Mouse (Mus musculus) testis, adult 2 months (tissue): ENCODE results near the gene 1810010D01Rik. TPM values are rescaled to one million over a fixed set of nuclear protein-coding genes. Genes with fewer than 3 reads are reported as not detected.

Experiments used
- H3K27ac ChIP-seq: fragments of 200-500 bp; 2 replicates; pipeline ENCODE4 v1.5.1; 2012; ENCODE audit warnings: low read depth, low read length; ENCODE audit not compliant: control insufficient read depth, insufficient read depth
- H3K27me3 ChIP-seq: fragments of 200-500 bp; 2 replicates; pipeline ENCODE4 v1.6.1; 2012; ENCODE audit warnings: mild to moderate bottlenecking, low read length, moderate library complexity; ENCODE audit not compliant: control insufficient read depth, insufficient read depth
- H3K36me3 ChIP-seq: fragments of 200-500 bp; 2 replicates; pipeline ENCODE4 v1.6.1; 2012; ENCODE audit warnings: mild to moderate bottlenecking, low read length; ENCODE audit not compliant: control insufficient read depth, insufficient read depth
- H3K4me1 ChIP-seq: fragments of 200-500 bp; 2 replicates; pipeline ENCODE4 v1.6.1; 2012; ENCODE audit warnings: low read length; ENCODE audit not compliant: control insufficient read depth, insufficient read depth
- H3K4me3 ChIP-seq: fragments of 200-500 bp; 2 replicates; pipeline ENCODE4 v1.5.1; 2012; ENCODE audit warnings: low read depth, mild to moderate bottlenecking, low read length, moderate library complexity, mixed read lengths; ENCODE audit not compliant: control insufficient read depth
- CTCF ChIP-seq: fragments of 200-500 bp; IDR thresholded peaks from 2 replicates; pipeline ENCODE4 v1.5.1; 2012; ENCODE audit warnings: low read depth, mild to moderate bottlenecking, inconsistent platforms, low read length, moderate library complexity; ENCODE audit not compliant: control insufficient read depth, insufficient read depth, insufficient replicate concordance
- POLR2A ChIP-seq: fragments of 200-500 bp; IDR thresholded peaks from 2 replicates; pipeline ENCODE4 v1.6.1; 2012; ENCODE audit warnings: low read depth, mild to moderate bottlenecking, inconsistent platforms, low read length, moderate library complexity; ENCODE audit not compliant: control insufficient read depth
- polyA plus RNA-seq: library from polyadenylated mRNA; depleted of rRNA; stranded (reverse); fragments of >200 nt; gene quantifications from 2 replicates; pipeline ENCODE4 v1.2.3, GENCODE M21; 2012

The 1810010D01Rik gene
- polyA plus RNA-seq, 1 experiment = 0.40 TPM

DNA sequence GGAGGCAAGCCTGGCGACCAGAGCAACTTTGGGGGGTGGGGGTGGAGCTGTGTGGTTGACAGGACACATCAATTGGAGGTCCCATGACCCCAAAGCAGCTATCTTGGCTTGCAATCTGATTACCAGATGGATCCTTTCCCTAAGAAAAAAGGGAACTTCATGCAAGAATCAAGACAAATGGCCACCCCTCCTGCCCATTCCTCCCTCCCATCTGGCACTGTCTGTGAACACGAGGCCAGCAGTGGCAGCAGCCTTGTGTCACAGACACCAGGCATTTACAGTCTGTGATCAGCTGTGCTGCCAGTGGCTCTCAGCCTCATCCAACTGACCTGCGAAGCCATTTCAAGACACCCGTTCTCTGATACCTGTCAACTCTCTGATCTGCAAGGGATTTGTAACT is 25.5 kb downstream of the 1810010D01Rik start:
- Histone ChIP-seq H3K27ac (no peak overlapping the region), H3K4me1 (no peaks in the 10 kb centered on the region)
- TF ChIP-seq POLR2A = no peak
- TF ChIP-seq CTCF = no peak

DNA sequence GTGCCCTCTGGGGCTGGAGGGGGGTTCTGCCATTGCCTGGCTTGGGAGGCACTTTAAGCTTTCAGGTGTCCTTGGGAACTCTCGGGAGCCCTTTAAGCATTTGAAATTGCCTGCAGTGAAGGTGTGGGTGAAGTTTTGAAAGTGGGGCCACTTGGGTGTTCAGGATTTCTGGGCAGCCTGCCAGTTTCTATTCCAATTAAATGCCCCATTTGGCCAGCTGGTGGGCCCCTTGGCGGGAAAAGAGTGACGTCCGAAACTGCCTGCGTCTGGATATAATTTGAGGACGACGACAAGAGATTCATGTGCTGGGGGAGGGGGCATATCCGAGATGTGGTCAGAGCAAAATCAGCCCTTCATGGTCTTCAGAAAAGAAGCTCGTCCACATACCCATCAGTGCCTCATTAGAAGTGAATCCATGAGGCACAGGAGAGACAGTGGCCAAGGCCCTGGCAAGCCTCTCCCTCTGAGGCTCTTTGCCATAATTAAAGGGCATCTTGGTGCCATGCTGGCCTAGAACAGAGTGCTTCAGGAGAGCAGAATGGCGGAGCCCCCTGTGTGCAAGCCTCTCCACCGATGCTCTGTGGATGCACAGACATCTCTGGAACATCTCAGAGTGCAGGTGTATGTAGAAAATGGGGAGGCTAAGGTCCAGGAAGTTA is 26.4 kb downstream of the 1810010D01Rik start:
- Histone ChIP-seq H3K4me3 (no peak overlapping the region), H3K27ac (no peak overlapping the region), H3K27me3 (no peaks in the 10 kb centered on the region), H3K36me3 (no peaks in the 10 kb centered on the region), H3K4me1 (no peaks in the 10 kb centered on the region)
- TF ChIP-seq POLR2A = no peak
- no peak for TF ChIP-seq CTCF

More for the DNA sequence above, 25.5 kb downstream of the 1810010D01Rik start:
- Histone ChIP-seq H3K36me3 (no peaks in the 10 kb centered on the region), H3K27me3 (no peaks in the 10 kb centered on the region), H3K4me3 (no peak overlapping the region)

DNA sequence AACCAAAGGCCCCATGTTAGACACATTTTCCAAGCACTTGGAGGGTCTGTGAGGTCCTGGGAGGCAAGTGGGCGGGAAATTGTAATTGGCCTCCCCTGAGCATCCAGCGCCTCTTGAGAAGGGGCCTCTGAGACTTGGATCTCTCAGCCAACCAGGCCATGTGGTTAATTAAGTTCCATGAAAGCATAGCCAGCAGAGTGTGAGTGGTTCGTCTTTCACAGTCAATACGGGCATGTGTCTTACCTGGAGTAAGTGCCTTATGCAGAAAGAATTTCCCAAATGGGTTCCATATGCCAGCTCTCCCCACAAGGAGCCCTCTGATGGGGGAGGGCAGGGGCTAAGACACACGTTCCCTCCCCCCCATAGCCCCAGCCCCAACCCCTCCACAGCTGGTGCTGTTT is 28.2 kb downstream of the 1810010D01Rik start:
- TF ChIP-seq POLR2A = no peak
- no peak for TF ChIP-seq CTCF
- no peak overlapping the region for H3K27ac ChIP-seq
- no peaks in the 10 kb centered on the region for H3K27me3 ChIP-seq
- no peaks in the 10 kb centered on the region for H3K4me1 ChIP-seq
- H3K4me3 ChIP-seq = no peak overlapping the region
- H3K36me3 ChIP-seq = no peaks in the 10 kb centered on the region

DNA sequence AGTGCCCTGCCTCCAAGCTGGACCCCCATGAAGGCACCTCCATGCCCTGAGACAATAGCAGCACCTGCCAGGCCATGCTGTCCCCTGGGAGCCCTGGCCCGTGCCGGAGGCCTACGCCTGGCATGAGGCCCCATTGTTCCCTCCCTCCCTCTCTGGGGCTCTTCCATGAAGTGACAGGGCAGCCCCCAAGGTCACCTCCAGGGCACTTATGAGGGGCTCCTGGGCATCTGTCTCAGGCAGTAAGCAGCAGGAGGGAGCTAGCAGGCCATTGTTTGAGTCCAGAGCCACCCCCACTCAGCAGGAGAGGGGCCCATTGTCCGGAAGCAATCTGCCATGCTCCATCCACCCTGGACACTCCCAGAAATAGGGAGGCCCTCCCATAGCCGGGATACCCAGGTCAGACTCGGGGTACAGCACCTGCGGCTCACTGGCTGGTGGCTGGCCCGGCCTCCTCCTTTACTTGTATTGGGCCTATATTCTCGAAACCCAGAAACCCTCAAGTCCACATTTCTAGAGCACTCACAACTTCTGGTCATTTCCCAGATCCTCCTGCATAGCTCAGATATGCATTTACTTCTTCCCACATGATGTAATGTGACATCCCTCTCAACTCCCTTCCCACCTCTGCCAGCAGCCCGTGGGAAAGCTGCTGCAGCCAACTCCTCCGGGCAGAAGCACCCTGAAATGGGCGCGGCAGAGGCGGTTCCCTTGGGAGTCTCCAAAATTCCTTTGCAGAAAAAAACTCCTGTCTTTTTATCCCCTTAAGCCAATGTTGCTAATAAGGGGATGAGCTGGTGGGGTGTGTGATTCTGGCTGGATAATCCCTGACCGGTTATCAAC is 30.9 kb downstream of the 1810010D01Rik start:
- no peak for TF ChIP-seq CTCF
- no peak for TF ChIP-seq POLR2A
- Histone ChIP-seq H3K4me1 (no peaks in the 10 kb centered on the region), H3K27me3 (no peaks in the 10 kb centered on the region), H3K27ac (no peak overlapping the region), H3K4me3 (no peak overlapping the region), H3K36me3 (no peaks in the 10 kb centered on the region)

DNA sequence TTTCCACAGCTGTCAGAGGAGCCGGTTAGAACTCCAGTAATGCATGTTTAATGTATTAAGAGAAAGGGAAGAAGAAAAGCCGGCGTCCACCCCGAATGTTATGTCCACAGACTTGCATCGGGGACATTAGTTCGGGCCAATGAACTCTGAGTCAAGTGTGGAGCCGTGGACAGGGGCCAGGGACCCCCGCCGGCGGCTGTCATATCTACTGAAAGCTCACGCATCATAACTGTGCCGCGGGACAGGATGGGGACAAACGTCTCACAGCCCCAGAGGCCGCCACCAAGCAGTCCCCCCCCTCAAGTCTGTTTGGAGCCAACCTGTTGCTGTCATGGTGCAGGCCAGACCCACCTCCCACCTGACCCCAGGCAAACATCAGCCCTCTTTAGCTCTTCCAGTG is 34.4 kb downstream of the 1810010D01Rik start:
- no peaks in the 10 kb centered on the region for H3K4me1 ChIP-seq
- no peaks in the 10 kb centered on the region for H3K36me3 ChIP-seq
- no peak overlapping the region for H3K27ac ChIP-seq
- H3K27me3 ChIP-seq = no peaks in the 10 kb centered on the region
- TF ChIP-seq POLR2A (no peak), CTCF (no peak)
- H3K4me3 ChIP-seq = no peak overlapping the region

DNA sequence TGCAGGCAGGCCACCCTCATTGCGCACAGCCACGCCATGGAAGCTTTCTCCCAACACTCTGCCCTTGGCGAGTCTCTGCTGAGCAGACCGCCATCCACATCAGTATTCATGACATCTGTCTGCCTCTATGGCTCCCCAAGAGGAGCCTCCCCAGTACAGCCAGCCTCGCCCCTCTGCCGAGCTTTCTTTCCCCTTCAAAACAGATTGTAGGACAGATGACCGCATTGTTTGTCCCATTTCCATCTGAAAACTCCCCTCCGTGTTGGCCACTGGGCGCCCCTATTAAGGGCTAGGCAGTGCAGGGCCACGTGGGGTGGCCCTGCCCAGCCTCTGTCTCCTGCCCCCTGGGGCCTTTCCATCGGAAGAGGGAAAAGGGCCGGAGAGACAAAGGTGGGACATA is 34.8 kb downstream of the 1810010D01Rik start:
- Histone ChIP-seq H3K4me1 (no peaks in the 10 kb centered on the region; the same call in 1 of the 2 replicates), H3K36me3 (no peaks in the 10 kb centered on the region), H3K27ac (no peak overlapping the region), H3K4me3 (no peak overlapping the region), H3K27me3 (no peaks in the 10 kb centered on the region)
- TF ChIP-seq CTCF (no peak), POLR2A (no peak)

DNA sequence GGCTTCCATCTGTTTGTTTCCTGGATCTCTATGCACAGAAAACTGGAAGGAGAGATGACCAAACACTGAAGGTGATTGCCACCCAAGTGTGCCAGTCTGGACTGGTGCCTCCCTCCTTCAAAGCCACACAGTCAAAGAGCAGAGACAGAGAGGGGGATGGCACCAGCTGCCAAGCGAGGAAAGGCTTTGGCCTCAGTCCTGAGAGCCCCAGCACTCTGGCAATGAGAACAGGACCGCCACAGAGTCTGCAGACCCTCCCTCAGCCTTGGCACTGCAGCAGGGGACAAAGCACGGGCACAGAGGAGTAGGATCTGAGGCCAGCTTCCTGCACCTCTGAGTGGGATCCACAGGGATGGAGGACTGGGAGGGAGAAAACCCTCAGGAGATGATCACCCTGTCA is 38.2 kb downstream of the 1810010D01Rik start:
- TF ChIP-seq CTCF = no peak
- no peaks in the 10 kb centered on the region for H3K27me3 ChIP-seq
- H3K4me1 ChIP-seq = no peaks in the 10 kb centered on the region; the same call in 1 of the 2 replicates
- no peaks in the 10 kb centered on the region for H3K36me3 ChIP-seq
- H3K27ac ChIP-seq = no peak overlapping the region
- H3K4me3 ChIP-seq = no peak overlapping the region
